In genomic region chr11:67820221-67820620, GRCm38 (mm10) we compare ENCODE assay signal across 10 mouse cellular contexts. TPM values are rescaled to one million over a fixed set of nuclear protein-coding genes. Genes with fewer than 3 reads are reported as not detected.
A peak's percentile ranks its signal among the peaks of the same experiment; 100 is the strongest.
DNase-seq lines count a peak whose midpoint lies in the region; ATAC-seq and TF ChIP-seq lines count a peak whose summit lies in the region.
"Had no signal": no experiment of that assay in that cellular context is flagged by ENCODE, and none has a peak within 500 bp of the region (broad histone marks: within the 10 kb centered on the region; RNA-seq: fewer than 3 reads in every experiment).

No protein-coding gene starts in this region.

- DNase-seq in heart, postnatal 10 days, result peak; percentile 47 to 66
- DNase-seq in heart, postnatal 36 days, result no peak
- DNase-seq in adrenal gland, adult 2 months, result peak; percentile 35
- DNase-seq in frontal cortex, postnatal 25 days (ENCODE audit: low spot score in 2 of 2), result peak; percentile 23 to 29
- peak; percentile 65 to 66 for DNase-seq in left cerebral cortex, postnatal 14 days (ENCODE audit: low spot score in 2 of 2)
- DNase-seq in spleen, postnatal 14 days (ENCODE audit: low spot score in 2 of 2), result no peak

- intact Hi-C loops in heart, postnatal 10 days (cut with DNase I), result loop anchor here (1.0 kb wide), 1 partner anchor 35 kb away; no protein-coding TSS in a partner anchor
- intact Hi-C loops in heart, postnatal 36 days (cut with DNase I), result loop anchor here (1.0 to 5.0 kb wide), 4 partner anchors 33 to 587 kb away; no protein-coding TSS in a partner anchor
- intact Hi-C loops in left cerebral cortex, postnatal 14 days (cut with DNase I), result loop anchor here (2.0 to 10.0 kb wide), 2 partner anchors 107 to 585 kb away; partner anchors contain the start of gene Ntn1

- no peaks in the 10 kb centered on the region for H3K9me3 ChIP-seq in E14TG2a.4 (ENCODE audit: low read length)
- H3K9me3 ChIP-seq in neural tube, embryonic 13.5 days, result no peaks in the 10 kb centered on the region

- no peak overlapping the region for H3K4me3 ChIP-seq in E14TG2a.4 (replicated peaks; ENCODE audit: low read length)
- H3K4me3 ChIP-seq in neural tube, embryonic 13.5 days, result no peak overlapping the region
- H3K4me3 ChIP-seq: erythroblast, embryonic 14.5 days had no signal

- H3K4me2 ChIP-seq in neural tube, embryonic 13.5 days, result no peak overlapping the region

- 17% methylated on average over 4 of the region's 4 CpGs for WGBS in neural tube, embryonic 13.5 days

- H3K4me1 ChIP-seq in E14TG2a.4 (replicated peaks; ENCODE audit: low read depth, low read length), result peaks cover 17% of the 10 kb centered on the region
- peaks cover 6% of the 10 kb centered on the region; the same call in 1 of the 2 replicates for H3K4me1 ChIP-seq in neural tube, embryonic 13.5 days (replicated peaks)

- no peak for ATAC-seq in neural tube, embryonic 13.5 days (ENCODE audit: low read depth)

- no peaks in the 10 kb centered on the region for H3K36me3 ChIP-seq in E14TG2a.4 (ENCODE audit: insufficient read depth, low read length)
- no peaks in the 10 kb centered on the region for H3K36me3 ChIP-seq in neural tube, embryonic 13.5 days

- no peak overlapping the region for H3K27ac ChIP-seq in neural tube, embryonic 13.5 days (replicated peaks)

- peaks cover 6% of the 10 kb centered on the region for H3K27me3 ChIP-seq in E14TG2a.4 (ENCODE audit: insufficient read depth, low read length)
- H3K27me3 ChIP-seq in neural tube, embryonic 13.5 days, result no peaks in the 10 kb centered on the region

- TF ChIP-seq CTCF in E14TG2a.4 (conservative IDR thresholded peaks at IDR 0.05; ENCODE audit: low read length), result peak; percentile 71

- H3K9ac ChIP-seq in neural tube, embryonic 13.5 days, result 0 out of 2 replicates have a peak overlapping the region, but pooled peaks have one; percentile 53

RNA-seq across cellular contexts. Expression of gene Dhrs7c, which starts 22.2 kb away (rescaled TPM):
- 100 to 1,000 TPM; 216 to 229 TPM for total RNA-seq in heart, postnatal 10 days (2021)
- total RNA-seq in heart, postnatal 36 days (2021), result 100 to 1,000 TPM; 208 to 239 TPM
- total RNA-seq in adrenal gland, adult 2 months (2021), result not detected
- polyA plus RNA-seq in adrenal gland, adult 2 months (2012; rRNA removed), result not detected in 2 replicates
- total RNA-seq in left cerebral cortex, postnatal 14 days (2021), result 1 to 10 TPM in 1 of 2 experiments, under 1 TPM in 1; 0.30 to 1.2 TPM
- polyA plus RNA-seq in neural tube, embryonic 13.5 days (2015; fragmentation: Nextera tagmentation; extraction: Ambion mirVana), result not detected in 2 replicates
- total RNA-seq: neutrophil, adult 5-6 weeks had no signal
- polyA plus RNA-seq: erythroblast, embryonic 14.5 days had no signal

RNA-seq across cellular contexts. Expression of gene Gsg1l2, which starts 45.8 kb away (rescaled TPM):
- total RNA-seq in heart, postnatal 10 days (2021), result not detected
- total RNA-seq in heart, postnatal 36 days (2021), result not detected
- total RNA-seq in adrenal gland, adult 2 months (2021), result not detected
- not detected in 2 replicates for polyA plus RNA-seq in adrenal gland, adult 2 months (2012; rRNA removed)
- total RNA-seq in left cerebral cortex, postnatal 14 days (2021), result not detected
- not detected in 2 replicates for polyA plus RNA-seq in neural tube, embryonic 13.5 days (2015; fragmentation: Nextera tagmentation; extraction: Ambion mirVana)
- total RNA-seq: neutrophil, adult 5-6 weeks had no signal
- polyA plus RNA-seq: erythroblast, embryonic 14.5 days had no signal

RNA-seq across cellular contexts. Expression of gene Glp2r, which starts 49.3 kb away (rescaled TPM):
- total RNA-seq in heart, postnatal 10 days (2021), result not detected
- not detected for total RNA-seq in heart, postnatal 36 days (2021)
- under 1 TPM in 1 of 2 experiments, not detected in 1; 0.55 TPM for total RNA-seq in adrenal gland, adult 2 months (2021)
- polyA plus RNA-seq in adrenal gland, adult 2 months (2012; rRNA removed), result 0.02 TPM in 1 of 2 replicates, not detected in the other
- total RNA-seq in left cerebral cortex, postnatal 14 days (2021), result 1 to 10 TPM; 1.8 to 1.9 TPM
- polyA plus RNA-seq in neural tube, embryonic 13.5 days (2015; fragmentation: Nextera tagmentation; extraction: Ambion mirVana), result 0.15 TPM in 1 of 2 replicates, not detected in the other
- total RNA-seq: neutrophil, adult 5-6 weeks had no signal
- polyA plus RNA-seq: erythroblast, embryonic 14.5 days had no signal

Comparison
In these comparisons a context has a peak if more than half of its experiments do, and no peak if none do; other contexts are left out.
1. DNase-seq: peak in heart, postnatal 10 days (2 of 2), adrenal gland, adult 2 months (single experiment), frontal cortex, postnatal 25 days (2 of 2) and left cerebral cortex, postnatal 14 days (2 of 2); none in heart, postnatal 36 days (0 of 2) and spleen, postnatal 14 days (0 of 2).
2. RNA of gene Dhrs7c, which starts 22.2 kb away (total RNA-seq): 208 to 239 TPM in heart, postnatal 36 days and 216 to 229 TPM in heart, postnatal 10 days; 0.30 to 1.2 TPM in left cerebral cortex, postnatal 14 days and not detected in adrenal gland, adult 2 months; every median in the first group is over 10 times any median in the second.